Mouse (Mus musculus): ENCODE measurements around the gene Focad.

- TF ChIP-seq CTCF (IDR thresholded peaks at IDR 0.05; ENCODE audit: low read depth): no peak
- no peak for TF ChIP-seq EP300 (IDR thresholded peaks at IDR 0.05; ENCODE audit: low read depth)
Measured at GRCm38 (mm10) chr4:88448976-88449375, 354.5 kb downstream of the Focad start.
